Mouse (Mus musculus): Measurements from ENCODE around the gene Adck1.

GRCm38 (mm10) chr12:88388832-88389231 lies 28.5 kb downstream of the Adck1 start:
- no peak for TF ChIP-seq CTCF (IDR thresholded peaks at IDR 0.05; ENCODE audit: low read depth)
- no peak for TF ChIP-seq EP300 (IDR thresholded peaks at IDR 0.05; ENCODE audit: low read depth)
